Mouse (Mus musculus) cerebellum, adult 2 months (tissue): ENCODE measurements at regions not wholly inside any gene's neighbourhood (a gene's known extent, or its start where the extent isn't known, plus 50 kb on each side); places are given as distances from the start of the nearest gene placed in this dataset.

ENCODE experiments used
- DNase-seq, 2 experiments: peaks; one replicate each; pipeline ENCODE4 v3.0.0; 2021
- H3K27ac ChIP-seq: fragments of 200-500 bp; 2 replicates; pipeline ENCODE4 v1.5.1; 2012; ENCODE audit warnings: low read length, control low read depth, inconsistent platforms; ENCODE audit not compliant: insufficient read depth
- H3K27me3 ChIP-seq: fragments of 200-500 bp; 2 replicates; pipeline ENCODE4 v1.6.1; 2012; ENCODE audit warnings: inconsistent platforms, mild to moderate bottlenecking, low read length, moderate library complexity; ENCODE audit not compliant: control insufficient read depth, insufficient read depth
- H3K4me1 ChIP-seq: fragments of 200-500 bp; 2 replicates; pipeline ENCODE4 v1.6.1; 2011; ENCODE audit warnings: low read length; ENCODE audit not compliant: control insufficient read depth, insufficient read depth
- H3K4me3 ChIP-seq: fragments of 200-500 bp; replicated peaks from 2 replicates; pipeline ENCODE3; 2011; ENCODE audit warnings: mild to moderate bottlenecking, low read depth, low read length, control low read depth; ENCODE audit not compliant: insufficient read depth
- CTCF ChIP-seq: fragments of 200-500 bp; IDR thresholded peaks from 2 replicates; pipeline ENCODE4 v1.5.1; 2011; ENCODE audit warnings: low read depth, mild to moderate bottlenecking, control low read depth, low read length, moderate library complexity, borderline replicate concordance; ENCODE audit not compliant: insufficient read depth
- POLR2A ChIP-seq: fragments of 200-500 bp; IDR thresholded peaks from 2 replicates; pipeline ENCODE4 v1.6.1; 2011; ENCODE audit warnings: low read length, control low read depth, borderline replicate concordance; ENCODE audit not compliant: insufficient read depth
- WGBS: fragments of 180-500 bp; shearing (Covaris S2); methylation state at CpG from one replicate; pipeline ENCODE4 v1.1.7; 2018; 5-methylcytosine and 5-hydroxymethylcytosine counted together

- WGBS, result 98% methylated on average over 1 of the region's 1 CpGs
- TF ChIP-seq CTCF, result no peak
- TF ChIP-seq POLR2A, result no peak
- no peak for DNase-seq
- no peak overlapping the region for H3K27ac ChIP-seq
- no peaks in the 10 kb centered on the region for H3K4me1 ChIP-seq
- no peak overlapping the region for H3K4me3 ChIP-seq
- H3K27me3 ChIP-seq, result no peaks in the 10 kb centered on the region
Measured at GRCm38 (mm10) chr7:119271427-119271826, 87.0 kb upstream of the Gpr139 start.

GRCm38 (mm10) chr7:119270826-119271420, 86.5 kb upstream of the Gpr139 start:
- no peak for DNase-seq
- Histone ChIP-seq H3K4me1 (no peaks in the 10 kb centered on the region), H3K27me3 (no peaks in the 10 kb centered on the region), H3K4me3 (no peak overlapping the region), H3K27ac (no peak overlapping the region)
- TF ChIP-seq CTCF (no peak), POLR2A (no peak)
- WGBS, result 35% methylated on average over 8 of the region's 8 CpGs

GRCm38 (mm10) chr7:119258222-119258621, 73.8 kb upstream of the Gpr139 start:
- DNase-seq, result no peak
- H3K27ac ChIP-seq, result no peak overlapping the region
- H3K4me3 ChIP-seq, result no peak overlapping the region
- TF ChIP-seq CTCF (no peak), POLR2A (no peak)
- no peaks in the 10 kb centered on the region for H3K27me3 ChIP-seq
- 81% methylated on average over 3 of the region's 3 CpGs for WGBS
- no peaks in the 10 kb centered on the region for H3K4me1 ChIP-seq

- TF ChIP-seq CTCF (no peak), POLR2A (no peak)
- Histone ChIP-seq H3K4me1 (no peaks in the 10 kb centered on the region), H3K27me3 (no peaks in the 10 kb centered on the region), H3K4me3 (no peak overlapping the region), H3K27ac (no peak overlapping the region)
- WGBS, result 77% methylated on average over 3 of the region's 3 CpGs
- no peak for DNase-seq
Measured at GRCm38 (mm10) chr7:119256916-119257315, 72.5 kb upstream of the Gpr139 start.

GRCm38 (mm10) chr7:119252742-119253141, 68.3 kb upstream of the Gpr139 start:
- TF ChIP-seq CTCF, result no peak
- TF ChIP-seq POLR2A, result no peak
- no peak overlapping the region for H3K4me3 ChIP-seq
- no peak overlapping the region for H3K27ac ChIP-seq
- no peak for DNase-seq
- 86% methylated on average over 2 of the region's 2 CpGs for WGBS
- H3K27me3 ChIP-seq, result no peaks in the 10 kb centered on the region
- no peaks in the 10 kb centered on the region for H3K4me1 ChIP-seq

GRCm38 (mm10) chr7:119251679-119252078, 67.3 kb upstream of the Gpr139 start:
- Histone ChIP-seq H3K4me1 (no peaks in the 10 kb centered on the region), H3K27me3 (no peaks in the 10 kb centered on the region), H3K27ac (no peak overlapping the region), H3K4me3 (no peak overlapping the region)
- DNase-seq, result no peak
- TF ChIP-seq CTCF (no peak), POLR2A (no peak)
- 76% methylated on average over 1 of the region's 1 CpGs for WGBS

GRCm38 (mm10) chr7:119250381-119250780, 66.0 kb upstream of the Gpr139 start:
- DNase-seq, result no peak
- no peaks in the 10 kb centered on the region for H3K4me1 ChIP-seq
- H3K27me3 ChIP-seq, result no peaks in the 10 kb centered on the region
- TF ChIP-seq CTCF (no peak), POLR2A (no peak)
- WGBS, result 96% methylated on average over 3 of the region's 3 CpGs
- no peak overlapping the region for H3K4me3 ChIP-seq
- H3K27ac ChIP-seq, result no peak overlapping the region

- DNase-seq, result no peak
- no peak for TF ChIP-seq CTCF
- TF ChIP-seq POLR2A, result no peak
Measured at GRCm38 (mm10) chr7:119244785-119245184, 60.4 kb upstream of the Gpr139 start.

More at GRCm38 (mm10) chr7:119244785-119245184, 60.4 kb upstream of the Gpr139 start:
- Histone ChIP-seq H3K4me1 (no peaks in the 10 kb centered on the region), H3K4me3 (no peak overlapping the region), H3K27ac (no peak overlapping the region), H3K27me3 (no peaks in the 10 kb centered on the region)
- WGBS, result 12% methylated on average over 5 of the region's 5 CpGs
